Mouse (Mus musculus) midbrain, embryonic 11.5 days (tissue): ENCODE measurements at regions not wholly inside any gene's neighbourhood (a gene's known extent, or its start where the extent isn't known, plus 50 kb on each side); places are given as distances from the start of the nearest gene placed in this dataset.
A peak's percentile ranks its signal among the peaks of the same experiment; 100 is the strongest.

Experiments
- ATAC-seq: fragments of 200-750 bp; cut with Nextera tagmentation; 2 replicates; pipeline ENCODE4 v1.8.0; 2017; ENCODE audit warnings: moderate TSS enrichment, moderate library complexity; ENCODE audit not compliant: low FRiP score
- DNase-seq: peaks from one replicate; pipeline ENCODE4 v3.0.0; 2015; ENCODE audit warnings: low spot score; ENCODE audit errors: missing footprints
- H3K27ac ChIP-seq: fragments of 300-500 bp; sonication (generic); 2 replicates; pipeline ENCODE4 v1.5.1; 2014; ENCODE audit warnings: low read depth, low read length
- H3K27me3 ChIP-seq: fragments of 300-500 bp; sonication (generic); 2 replicates; pipeline ENCODE4 v1.6.1; 2014; ENCODE audit warnings: mild to moderate bottlenecking, low read length, moderate library complexity, mixed read lengths; ENCODE audit not compliant: control insufficient read depth, insufficient read depth
- H3K36me3 ChIP-seq: fragments of 300-500 bp; sonication (generic); 2 replicates; pipeline ENCODE4 v1.6.1; 2014; ENCODE audit warnings: mild to moderate bottlenecking, low read length, moderate library complexity, mixed read lengths; ENCODE audit not compliant: control insufficient read depth, insufficient read depth
- H3K4me1 ChIP-seq: fragments of 300-500 bp; sonication (generic); 2 replicates; pipeline ENCODE4 v1.6.1; 2014; ENCODE audit warnings: low read length; ENCODE audit not compliant: control insufficient read depth, insufficient read depth
- H3K4me2 ChIP-seq: fragments of 300-500 bp; sonication (generic); 2 replicates; pipeline ENCODE4 v1.6.1; 2014; ENCODE audit warnings: mild to moderate bottlenecking, moderate library complexity
- H3K4me3 ChIP-seq: fragments of 300-500 bp; sonication (generic); 2 replicates; pipeline ENCODE4 v1.5.1; 2014; ENCODE audit warnings: low read depth, low read length
- H3K9ac ChIP-seq: fragments of 300-500 bp; sonication (generic); 2 replicates; pipeline ENCODE4 v1.6.1; 2014; ENCODE audit warnings: low read length
- H3K9me3 ChIP-seq: fragments of 300-500 bp; sonication (generic); 2 replicates; pipeline ENCODE4 v1.6.1; 2016; ENCODE audit warnings: low read length; ENCODE audit not compliant: control insufficient read depth
- WGBS: fragments of 180-500 bp; shearing (Covaris S2); extraction: QIAGEN DNeasy Blood & Tissue Kit; methylation state at CpG from one replicate; pipeline ENCODE4 v1.1.7; 2014; 5-methylcytosine and 5-hydroxymethylcytosine counted together

DNA sequence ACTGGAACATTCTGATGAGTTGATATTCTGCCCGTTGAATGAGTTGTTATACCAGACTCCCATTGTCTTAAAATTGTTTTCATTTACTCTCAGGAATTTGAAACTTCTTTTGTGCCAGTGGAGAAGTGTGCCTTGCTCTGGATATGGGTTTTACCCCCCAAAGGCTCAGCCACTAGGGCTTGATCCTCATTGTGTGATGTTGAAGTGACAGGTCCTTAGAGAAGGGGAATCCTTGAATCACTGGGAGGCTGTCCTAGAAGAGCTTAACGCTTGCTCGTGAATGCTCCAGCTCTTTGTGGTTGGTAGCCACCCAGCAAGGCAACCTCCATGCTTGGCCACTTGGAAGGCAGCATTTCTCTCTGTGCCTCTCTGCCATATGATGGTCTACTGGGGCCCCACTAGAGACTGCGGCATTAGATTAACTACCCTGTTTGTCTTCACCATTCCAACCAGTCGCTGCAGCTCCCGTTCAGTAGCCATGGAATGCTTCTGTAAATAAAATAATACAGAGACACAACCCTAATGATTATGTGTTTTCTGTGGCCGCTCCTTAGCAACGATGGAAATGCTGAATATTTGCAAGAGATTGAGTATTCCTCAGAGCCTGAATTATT is 148.1 kb upstream of the Atp1b1 start:
- Histone ChIP-seq H3K9ac (no peak overlapping the region), H3K27ac (no peak overlapping the region), H3K4me1 (peaks cover 2% of the 10 kb centered on the region; the same call in 1 of the 2 replicates), H3K27me3 (no peaks in the 10 kb centered on the region), H3K4me2 (no peak overlapping the region), H3K4me3 (no peak overlapping the region), H3K9me3 (no peaks in the 10 kb centered on the region), H3K36me3 (no peaks in the 10 kb centered on the region)
- peak; percentile 85 for DNase-seq
- ATAC-seq = peak; percentile 72
- 33% methylated on average over 8 of the region's 8 CpGs for WGBS

GRCm38 (mm10) chr1:164603433-164603832 is 145.3 kb upstream of the Atp1b1 start:
- Histone ChIP-seq H3K4me1 (peaks cover 2% of the 10 kb centered on the region; the same call in 1 of the 2 replicates), H3K9me3 (no peaks in the 10 kb centered on the region), H3K27ac (no peak overlapping the region), H3K4me2 (no peak overlapping the region), H3K36me3 (no peaks in the 10 kb centered on the region), H3K27me3 (no peaks in the 10 kb centered on the region), H3K9ac (no peak overlapping the region), H3K4me3 (no peak overlapping the region)
- DNase-seq (no peak), ATAC-seq (no peak)
- 76% methylated on average over 3 of the region's 3 CpGs for WGBS

DNA sequence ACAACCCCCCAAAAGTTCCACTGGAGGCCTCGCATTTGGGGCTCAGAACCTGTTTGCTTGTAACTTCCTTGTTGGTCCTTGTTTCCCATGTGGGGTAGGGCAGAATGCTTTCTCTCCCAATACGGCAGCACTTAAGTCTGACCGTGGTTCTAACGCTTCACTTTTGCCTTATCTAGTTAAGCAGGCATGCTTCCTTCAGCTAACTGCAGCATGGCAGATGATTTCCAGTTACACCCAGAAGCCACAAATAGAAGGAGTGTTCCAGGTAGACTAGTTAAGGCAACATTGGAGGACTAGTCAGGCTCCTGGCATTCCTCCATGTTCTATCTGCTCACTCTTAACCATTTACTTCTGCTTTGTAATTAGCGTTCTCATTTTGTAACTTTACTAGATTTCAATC is 144.4 kb upstream of the Atp1b1 start:
- H3K27ac ChIP-seq = no peak overlapping the region
- H3K36me3 ChIP-seq = no peaks in the 10 kb centered on the region
- 97% methylated on average over 5 of the region's 5 CpGs for WGBS
- no peak for DNase-seq
- H3K4me2 ChIP-seq = no peak overlapping the region
- no peaks in the 10 kb centered on the region for H3K27me3 ChIP-seq
- H3K4me1 ChIP-seq = peaks cover 2% of the 10 kb centered on the region; the same call in 1 of the 2 replicates
- H3K9me3 ChIP-seq = no peaks in the 10 kb centered on the region
- H3K9ac ChIP-seq = no peak overlapping the region
- no peak for ATAC-seq
- H3K4me3 ChIP-seq = no peak overlapping the region

- H3K9ac ChIP-seq = no peak overlapping the region
- H3K27me3 ChIP-seq = no peaks in the 10 kb centered on the region
- ATAC-seq (no peak), DNase-seq (no peak)
- no peak overlapping the region for H3K4me2 ChIP-seq
- H3K4me3 ChIP-seq = no peak overlapping the region
- H3K27ac ChIP-seq = no peak overlapping the region
- WGBS = 88% methylated on average over 3 of the region's 3 CpGs
- H3K4me1 ChIP-seq = no peaks in the 10 kb centered on the region
- H3K9me3 ChIP-seq = no peaks in the 10 kb centered on the region
- no peaks in the 10 kb centered on the region for H3K36me3 ChIP-seq
These were observed 132.1 kb upstream of the Atp1b1 start for GRCm38 (mm10) chr1:164590205-164590613.

- Histone ChIP-seq H3K27ac (no peak overlapping the region; the same call in 1 of the 2 replicates), H3K4me3 (no peak overlapping the region), H3K27me3 (no peaks in the 10 kb centered on the region), H3K9ac (no peak overlapping the region), H3K9me3 (no peaks in the 10 kb centered on the region), H3K36me3 (no peaks in the 10 kb centered on the region), H3K4me2 (no peak overlapping the region), H3K4me1 (no peaks in the 10 kb centered on the region)
- DNase-seq (peak; percentile 39), ATAC-seq (no peak)
- 69% methylated on average over 11 of the region's 11 CpGs for WGBS
These were observed 128.2 kb upstream of the Atp1b1 start for GRCm38 (mm10) chr1:164586066-164586989.

DNA sequence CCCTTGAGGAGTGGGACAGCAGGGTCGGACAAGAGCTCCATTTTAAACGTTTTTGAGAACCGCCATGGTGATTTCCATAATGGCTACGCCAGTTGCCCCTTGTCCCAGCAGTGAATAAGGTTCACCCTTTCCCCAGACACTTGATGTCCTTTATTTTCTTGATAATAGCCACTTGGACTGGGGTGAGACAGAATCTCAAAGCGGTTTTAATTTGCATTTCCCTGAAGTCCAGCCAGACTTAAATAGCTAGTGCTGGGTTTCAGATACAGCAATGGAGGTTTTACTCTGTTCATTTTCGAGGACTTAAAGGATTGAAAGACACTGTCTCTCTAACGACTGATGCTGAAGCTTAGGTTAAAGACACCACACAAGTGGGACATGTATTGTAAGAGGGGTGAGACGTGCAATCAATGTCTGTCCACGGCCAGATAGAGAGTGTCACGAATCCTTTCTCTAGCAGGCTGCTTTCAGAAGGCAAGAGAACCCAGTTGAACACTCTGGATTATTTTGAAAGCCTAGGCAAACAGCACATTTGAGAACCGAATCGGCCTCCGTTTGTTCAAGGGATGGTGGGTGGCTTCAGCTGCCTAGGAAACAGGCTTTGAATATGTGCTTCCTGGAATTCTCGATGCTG is 118.8 kb upstream of the Atp1b1 start:
- Histone ChIP-seq H3K4me2 (no peak overlapping the region), H3K27me3 (no peaks in the 10 kb centered on the region), H3K4me1 (peaks cover 19% of the 10 kb centered on the region), H3K36me3 (no peaks in the 10 kb centered on the region), H3K4me3 (no peak overlapping the region), H3K9me3 (no peaks in the 10 kb centered on the region), H3K27ac (peak overlapping the region; percentile 86), H3K9ac (peak overlapping the region; percentile 2; the same call in 1 of the 2 replicates)
- 24% methylated on average over 14 of the region's 14 CpGs for WGBS
- DNase-seq (peak; percentile 93), ATAC-seq (peak; percentile 84)

DNA sequence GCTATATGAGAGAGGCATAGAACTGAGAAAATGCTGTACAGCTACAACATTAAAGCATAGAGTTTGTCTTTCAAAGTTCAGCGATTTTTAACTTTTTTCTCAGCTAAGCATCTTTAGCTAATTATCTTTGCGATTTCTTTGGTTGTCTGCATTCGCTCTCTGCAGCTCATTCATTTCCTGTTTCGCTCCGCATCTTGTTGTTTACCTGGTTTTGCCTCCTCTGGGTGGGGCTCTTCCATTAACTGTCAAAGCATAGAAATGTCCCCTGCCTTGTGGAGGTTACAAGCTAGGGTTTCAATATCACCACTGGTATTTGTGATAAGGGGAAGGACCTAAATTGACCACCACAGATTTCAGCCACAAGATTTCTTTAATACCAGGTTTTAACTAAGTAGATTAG is 115.5 kb upstream of the Atp1b1 start:
- no peak for DNase-seq

DNA sequence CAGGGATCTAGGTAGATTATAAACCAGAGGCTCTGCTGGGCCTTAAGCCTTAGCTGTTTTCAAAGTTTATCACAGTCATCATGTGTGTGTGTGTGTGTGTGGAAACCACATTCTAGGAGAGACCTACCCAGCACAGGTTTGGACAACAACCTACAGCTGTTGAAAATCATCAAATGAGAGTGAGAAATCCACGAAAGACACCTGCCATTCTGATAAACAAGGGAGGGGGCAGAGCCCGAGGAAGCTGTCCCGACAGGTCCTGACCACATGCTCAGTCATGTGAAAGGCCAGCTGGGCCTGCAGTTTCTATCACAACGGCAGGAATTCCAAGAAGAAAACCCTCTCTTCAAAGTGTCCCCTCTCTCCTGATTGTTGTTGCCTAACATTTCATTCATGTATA is 114.0 kb upstream of the Atp1b1 start:
- no peaks in the 10 kb centered on the region for H3K27me3 ChIP-seq
- no peak for DNase-seq
- H3K9me3 ChIP-seq = no peaks in the 10 kb centered on the region
- no peak overlapping the region for H3K9ac ChIP-seq
- ATAC-seq = no peak
- H3K4me2 ChIP-seq = no peak overlapping the region
- peaks cover 9% of the 10 kb centered on the region; the same call in 1 of the 2 replicates for H3K4me1 ChIP-seq
- H3K36me3 ChIP-seq = no peaks in the 10 kb centered on the region
- H3K27ac ChIP-seq = no peak overlapping the region
- H3K4me3 ChIP-seq = no peak overlapping the region
- 70% methylated on average over 4 of the region's 4 CpGs for WGBS

More for the DNA sequence above, 115.5 kb upstream of the Atp1b1 start:
- H3K36me3 ChIP-seq = no peaks in the 10 kb centered on the region
- H3K4me3 ChIP-seq = no peak overlapping the region
- no peaks in the 10 kb centered on the region for H3K27me3 ChIP-seq
- peaks cover 19% of the 10 kb centered on the region for H3K4me1 ChIP-seq
- WGBS = 88% methylated on average over 5 of the region's 5 CpGs
- no peak overlapping the region for H3K9ac ChIP-seq
- ATAC-seq = no peak
- H3K9me3 ChIP-seq = no peaks in the 10 kb centered on the region
- H3K4me2 ChIP-seq = no peak overlapping the region
- no peak overlapping the region for H3K27ac ChIP-seq
